Mouse (Mus musculus) myocyte (in vitro differentiated cells): ENCODE measurements around the gene Gfra1.

Source experiments
- CEBPB ChIP-seq: IDR thresholded peaks from 2 replicates; pipeline ENCODE4 v1.6.1; 2011; ENCODE audit warnings: mild to moderate bottlenecking, moderate library complexity; ENCODE audit not compliant: poor library complexity, insufficient read depth, severe bottlenecking
- E2F4 ChIP-seq: IDR thresholded peaks from one replicate; pipeline ENCODE4 v1.6.1; 2011; ENCODE audit warnings: mild to moderate bottlenecking, control low read depth, moderate library complexity; ENCODE audit not compliant: insufficient read depth
- MAX ChIP-seq: IDR thresholded peaks from one replicate; pipeline ENCODE4 v1.6.1; 2011; ENCODE audit warnings: low read depth, mild to moderate bottlenecking, control low read depth
- MYOD1 ChIP-seq, 3 experiments: IDR thresholded peaks; one replicate each; pipeline ENCODE4 v1.6.1; 2011; ENCODE audit warnings: control low read depth in 2 of 3, low read depth in 2 of 3, mild to moderate bottlenecking in 2 of 3, moderate library complexity in 1 of 3; ENCODE audit not compliant: insufficient read length in 2 of 3, control insufficient read depth in 1 of 3
- POLR2A ChIP-seq: IDR thresholded peaks from one replicate; pipeline ENCODE4 v1.6.1; 2011; ENCODE audit warnings: low read depth, mild to moderate bottlenecking, control low read depth, moderate library complexity; ENCODE audit not compliant: insufficient read length
- POLR2AphosphoS2 ChIP-seq: IDR thresholded peaks from one replicate; pipeline ENCODE4 v1.6.1; 2011; ENCODE audit warnings: low read depth, control low read depth; ENCODE audit not compliant: insufficient read length
- TCF3 ChIP-seq: IDR thresholded peaks from one replicate; pipeline ENCODE4 v1.6.1; 2011; ENCODE audit warnings: low read depth, control low read depth; ENCODE audit not compliant: insufficient read length

DNA sequence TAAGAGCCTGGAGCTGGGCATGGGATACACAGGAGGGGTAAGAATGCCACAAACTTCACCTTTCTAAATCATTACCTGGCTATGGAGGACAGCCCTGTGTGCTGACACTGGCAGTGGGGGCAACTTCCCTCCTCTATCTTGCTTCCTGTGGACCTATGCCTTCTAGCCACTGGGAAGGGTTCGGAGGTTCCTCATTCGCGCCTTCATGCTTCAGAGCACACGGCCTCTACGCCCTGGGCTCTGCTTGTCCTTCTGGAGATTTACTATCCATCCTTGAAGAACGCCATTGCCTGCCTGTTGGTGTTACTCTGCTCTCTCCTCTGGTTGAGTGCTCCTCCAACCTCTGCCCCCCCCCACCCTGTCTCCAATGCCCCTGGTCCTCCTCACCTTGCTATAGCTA is 118.9 kb downstream of the Gfra1 start:
- TF ChIP-seq E2F4 (no peak), MAX (no peak), CEBPB (no peak), TCF3 (no peak), POLR2A (no peak), MYOD1 (IDR thresholded peaks at IDR 0.05; ENCODE audit: control insufficient read depth in 1 of 3, insufficient read length in 2 of 3, low read depth in 2 of 3) (no peak), POLR2AphosphoS2 (no peak)
